Mouse (Mus musculus): ENCODE results near the gene Ppp2r1b. TPM values are rescaled to one million over a fixed set of nuclear protein-coding genes. Genes with fewer than 3 reads are reported as not detected.

Ppp2r1b gene
- total RNA-seq, 2 experiments from 2014 or later: 18.8 to 19.9 TPM

- DNase-seq (ENCODE audit: low spot score in 2 of 2): no peak
Observed at GRCm38 (mm10) chr9:50904196-50904847, 59.2 kb downstream of the Ppp2r1b start.

GRCm38 (mm10) chr9:50905321-50905720 is 60.2 kb downstream of the Ppp2r1b start:
- no peak for DNase-seq (ENCODE audit: low spot score in 2 of 2)

DNA sequence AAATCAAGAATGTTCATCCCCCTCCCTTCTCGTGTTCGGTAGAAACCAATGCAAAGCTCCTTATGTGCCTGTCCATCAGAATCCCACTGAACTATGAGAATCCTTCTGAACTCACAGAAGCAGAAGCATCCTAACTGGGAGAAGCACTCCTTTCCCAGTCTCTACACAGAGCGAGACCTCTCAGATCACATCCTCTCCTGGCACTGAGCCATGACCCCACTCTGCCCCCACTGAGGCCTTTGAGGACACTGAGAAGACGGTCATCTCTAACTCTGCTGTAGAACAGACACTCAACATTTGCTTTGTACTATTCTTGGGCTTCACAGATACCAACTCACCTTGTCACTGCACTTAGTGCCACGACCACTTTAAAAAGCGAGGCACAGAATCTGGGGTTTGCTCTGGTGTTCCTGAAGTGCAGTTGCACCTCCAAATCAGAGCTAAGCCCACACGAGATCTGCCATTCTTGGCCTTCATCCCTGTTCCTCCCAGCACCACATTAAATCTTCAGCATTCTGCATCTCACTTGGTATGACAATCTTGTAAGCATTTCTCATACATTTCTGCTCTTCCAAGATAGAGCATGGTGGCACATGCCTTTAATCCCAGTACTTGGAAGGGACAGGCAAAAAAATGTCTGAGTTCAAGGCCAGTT is 66.9 kb downstream of the Ppp2r1b start:
- DNase-seq (ENCODE audit: low spot score in 2 of 2): no peak

GRCm38 (mm10) chr9:50918131-50918530 is 73.0 kb downstream of the Ppp2r1b start:
- DNase-seq (ENCODE audit: low spot score in 2 of 2): no peak

DNA sequence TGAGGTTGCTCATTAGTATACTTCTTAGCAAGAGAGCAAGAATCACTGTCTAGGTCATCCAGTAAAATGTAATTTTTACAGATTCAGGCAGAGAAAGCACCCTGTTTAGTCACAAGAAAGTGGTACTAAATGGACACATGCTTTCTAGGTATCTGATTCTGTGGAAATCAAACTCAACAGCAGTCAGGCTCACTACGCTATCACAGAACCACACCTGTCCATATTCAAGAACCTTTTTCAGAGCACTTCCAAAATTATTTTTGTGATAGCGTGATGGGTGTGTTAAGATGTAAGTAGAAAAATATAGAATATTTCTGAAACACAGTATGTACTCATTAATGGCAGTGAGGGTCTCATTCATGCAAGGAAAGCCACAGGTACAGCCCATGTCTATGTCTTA is 74.5 kb downstream of the Ppp2r1b start:
- no peak for DNase-seq (ENCODE audit: low spot score in 2 of 2)

GRCm38 (mm10) chr9:50920933-50921895 is 76.1 kb downstream of the Ppp2r1b start:
- no peak for DNase-seq (ENCODE audit: low spot score in 2 of 2)

DNA sequence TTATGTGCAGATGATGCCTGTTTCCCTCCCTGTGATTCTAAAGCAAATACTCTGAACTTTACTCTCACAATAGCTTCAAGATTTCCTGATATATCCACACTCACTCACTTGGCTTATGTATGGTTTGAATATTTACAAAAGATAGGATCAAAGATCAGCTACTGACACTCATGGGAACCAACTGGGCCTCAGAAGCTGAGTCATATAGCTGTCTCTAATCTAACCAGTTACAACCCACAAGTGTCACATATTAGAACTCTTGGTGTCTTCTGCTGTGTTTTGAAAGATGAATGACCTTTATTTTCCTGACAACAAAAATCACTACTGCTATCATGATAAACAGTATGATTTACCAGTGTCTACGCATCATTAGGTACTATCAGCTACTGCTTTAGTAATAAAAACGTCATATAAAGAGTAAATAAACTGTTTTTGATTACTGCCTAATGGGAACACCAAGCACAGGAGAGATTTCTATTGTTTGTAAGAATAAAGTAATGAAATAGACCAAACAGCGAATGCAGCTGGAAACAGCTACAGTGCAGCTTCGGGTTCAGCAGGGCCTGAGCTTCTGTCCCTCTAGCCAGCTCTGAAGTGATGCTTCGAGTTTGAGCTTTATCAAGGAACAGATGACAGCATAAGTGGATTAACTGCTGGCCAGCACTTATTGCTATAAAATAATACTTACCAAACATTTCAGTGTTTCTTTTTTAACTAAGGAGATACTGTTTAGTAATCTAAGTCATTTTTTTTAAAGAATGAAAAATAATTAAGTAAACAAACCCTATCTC is 77.5 kb downstream of the Ppp2r1b start:
- DNase-seq (ENCODE audit: low spot score in 2 of 2): no peak

- DNase-seq (ENCODE audit: low spot score in 2 of 2): no peak
Observed at GRCm38 (mm10) chr9:50924454-50924853, 79.4 kb downstream of the Ppp2r1b start.

GRCm38 (mm10) chr9:50925801-50926200 is 80.7 kb downstream of the Ppp2r1b start:
- DNase-seq (ENCODE audit: low spot score in 2 of 2): no peak

DNA sequence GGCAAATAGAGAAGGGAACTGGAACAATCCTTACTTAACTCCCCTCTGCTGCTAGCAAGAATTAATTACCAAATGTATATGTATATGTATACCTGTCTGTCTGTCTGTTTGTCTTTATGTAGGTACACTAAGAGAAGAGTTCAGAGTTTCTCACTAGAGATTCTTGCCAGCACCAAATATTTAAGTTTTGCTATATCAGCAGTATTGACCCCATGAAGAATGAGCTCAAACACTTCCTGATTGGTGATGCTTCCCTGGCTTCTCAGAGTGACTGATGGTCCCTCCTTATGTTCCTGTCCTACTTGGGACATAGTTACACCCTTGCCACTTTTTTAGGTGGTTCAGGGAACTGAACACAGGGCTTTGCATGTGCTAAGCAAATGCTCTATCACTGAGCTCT is 84.9 kb downstream of the Ppp2r1b start:
- no peak for DNase-seq (ENCODE audit: low spot score in 2 of 2)

GRCm38 (mm10) chr9:50941804-50942401 is 96.8 kb downstream of the Ppp2r1b start:
- no peak for DNase-seq (ENCODE audit: low spot score in 2 of 2)

- DNase-seq (ENCODE audit: low spot score in 2 of 2): no peak
Observed at GRCm38 (mm10) chr9:50942711-50943110, 97.6 kb downstream of the Ppp2r1b start.

Other genes with a start within 250 kb of the Ppp2r1b start
- gene Sdhd, start 241.5 kb upstream of the Ppp2r1b start, total RNA-seq (2021): 100 to 1,000 TPM; 140 to 155 TPM
- 100 to 1,000 TPM; 217 to 234 TPM for gene Timm8b, start 241.4 kb upstream of the Ppp2r1b start, total RNA-seq (2021)
- 1 to 10 TPM; 1.9 to 3.1 TPM for gene Pih1d2, start 228.0 kb upstream of the Ppp2r1b start, total RNA-seq (2021)
- 10 to 100 TPM; 24.4 to 26.4 TPM for gene Nkapd1, start 227.8 kb upstream of the Ppp2r1b start, total RNA-seq (2021)
- 100 to 1,000 TPM; 128 to 140 TPM for gene Dlat, start 185.5 kb upstream of the Ppp2r1b start, total RNA-seq (2021)
- gene Dixdc1, start 105.8 kb upstream of the Ppp2r1b start, total RNA-seq (2021): 10 to 100 TPM; 65.0 to 66.6 TPM
- gene 2310030G06Rik, start 98.8 kb upstream of the Ppp2r1b start, total RNA-seq (2021): 1 to 10 TPM; 1.3 to 1.8 TPM
- gene Cryab, start 94.0 kb upstream of the Ppp2r1b start, total RNA-seq (2021): 10 to 100 TPM; 43.1 to 44.7 TPM
- 1 to 10 TPM in 1 of 2 experiments, under 1 TPM in 1; 0.85 to 1.1 TPM for gene Hspb2, start 92.9 kb upstream of the Ppp2r1b start, total RNA-seq (2021)
- gene Fdxacb1, start 77.1 kb upstream of the Ppp2r1b start, total RNA-seq (2021): 1 to 10 TPM; 5.5 to 6.2 TPM
- 10 to 100 TPM; 35.3 to 35.6 TPM for gene Alg9, start 70.3 kb upstream of the Ppp2r1b start, total RNA-seq (2021)
- 10 to 100 TPM; 25.8 to 29.4 TPM for gene 1110032A03Rik, start 69.8 kb upstream of the Ppp2r1b start, total RNA-seq (2021)
- gene Sik2, start 163.8 kb downstream of the Ppp2r1b start, total RNA-seq (2021): 10 to 100 TPM; 39.5 to 39.8 TPM
- not detected for gene Btg4, start 215.6 kb downstream of the Ppp2r1b start, total RNA-seq (2021)
- gene Layn, start 231.8 kb downstream of the Ppp2r1b start, total RNA-seq (2021): 1 to 10 TPM; 6.3 to 7.9 TPM

All from layer of hippocampus, postnatal 10 days (tissue).